Mouse (Mus musculus): ENCODE results near the gene Slc36a1. TPM values are rescaled to one million over a fixed set of nuclear protein-coding genes. Genes with fewer than 3 reads are reported as not detected.

Gene Slc36a1
- polyA plus RNA-seq (2015; fragmentation: Nextera tagmentation; extraction: Ambion mirVana) = 2.2 and 3.3 TPM in 2 replicates

- Histone ChIP-seq H3K4me2 (ENCODE audit: low read length) (peak within 1 kb of the TSS; percentile 71), H3K27ac (ENCODE audit: low read length) (no peak within 1 kb of the TSS), H3K36me3 (ENCODE audit: control insufficient read depth, insufficient read depth) (no peaks in the 10 kb centered on the region), H3K27me3 (replicated peaks; ENCODE audit: control insufficient read depth, insufficient read depth, low read length) (no peaks in the 10 kb centered on the region), H3K4me1 (replicated peaks; ENCODE audit: control insufficient read depth, insufficient read depth, low read length) (peaks cover 8% of the 10 kb centered on the region), H3K4me3 (replicated peaks; ENCODE audit: low read length) (peak within 1 kb of the TSS; percentile 77), H3K9ac (replicated peaks; ENCODE audit: low read depth, low read length) (peak within 1 kb of the TSS; percentile 79), H3K9me3 (ENCODE audit: control insufficient read depth, low read length) (no peaks in the 10 kb centered on the region)
- ATAC-seq = peak; percentile 96
- under 1% methylated on average over 31 of the region's 31 CpGs for WGBS
Observed at GRCm38 (mm10) chr11:55204159-55204596, at the start of gene Slc36a1. Gene Slc36a1, plus strand, starts transcription at chr11:55204350.

- WGBS = 59% methylated on average over 3 of the region's 3 CpGs
- Histone ChIP-seq H3K27me3 (replicated peaks; ENCODE audit: control insufficient read depth, insufficient read depth, low read length) (no peaks in the 10 kb centered on the region), H3K36me3 (ENCODE audit: control insufficient read depth, insufficient read depth) (no peaks in the 10 kb centered on the region), H3K4me2 (ENCODE audit: low read length) (no peak overlapping the region), H3K9me3 (ENCODE audit: control insufficient read depth, low read length) (no peaks in the 10 kb centered on the region), H3K4me3 (replicated peaks; ENCODE audit: low read length) (no peak overlapping the region), H3K27ac (ENCODE audit: low read length) (no peak overlapping the region), H3K9ac (replicated peaks; ENCODE audit: low read depth, low read length) (no peak overlapping the region), H3K4me1 (replicated peaks; ENCODE audit: control insufficient read depth, insufficient read depth, low read length) (no peaks in the 10 kb centered on the region)
- ATAC-seq = no peak
Observed at GRCm38 (mm10) chr11:55154398-55155069, 49.6 kb upstream of the Slc36a1 start.

GRCm38 (mm10) chr11:55155070-55155421, 49.1 kb upstream of the Slc36a1 start:
- no peak for ATAC-seq

GRCm38 (mm10) chr11:55158785-55159359, 45.3 kb upstream of the Slc36a1 start:
- WGBS = 55% methylated on average over 13 of the region's 13 CpGs

More at GRCm38 (mm10) chr11:55155070-55155421, 49.1 kb upstream of the Slc36a1 start:
- no peaks in the 10 kb centered on the region for H3K36me3 ChIP-seq (ENCODE audit: control insufficient read depth, insufficient read depth)
- H3K9ac ChIP-seq (replicated peaks; ENCODE audit: low read depth, low read length) = no peak overlapping the region
- no peak overlapping the region for H3K4me3 ChIP-seq (replicated peaks; ENCODE audit: low read length)
- H3K4me1 ChIP-seq (replicated peaks; ENCODE audit: control insufficient read depth, insufficient read depth, low read length) = no peaks in the 10 kb centered on the region
- no peak overlapping the region for H3K27ac ChIP-seq (ENCODE audit: low read length)
- no peak overlapping the region for H3K4me2 ChIP-seq (ENCODE audit: low read length)
- H3K27me3 ChIP-seq (replicated peaks; ENCODE audit: control insufficient read depth, insufficient read depth, low read length) = no peaks in the 10 kb centered on the region
- H3K9me3 ChIP-seq (ENCODE audit: control insufficient read depth, low read length) = no peaks in the 10 kb centered on the region
- 80% methylated on average over 6 of the region's 6 CpGs for WGBS

GRCm38 (mm10) chr11:55162670-55163069, 41.5 kb upstream of the Slc36a1 start:
- no peaks in the 10 kb centered on the region for H3K4me1 ChIP-seq (replicated peaks; ENCODE audit: control insufficient read depth, insufficient read depth, low read length)
- no peak overlapping the region for H3K9ac ChIP-seq (replicated peaks; ENCODE audit: low read depth, low read length)
- no peak overlapping the region for H3K4me3 ChIP-seq (replicated peaks; ENCODE audit: low read length)
- no peaks in the 10 kb centered on the region for H3K36me3 ChIP-seq (ENCODE audit: control insufficient read depth, insufficient read depth)
- H3K4me2 ChIP-seq (ENCODE audit: low read length) = no peak overlapping the region
- H3K27ac ChIP-seq (ENCODE audit: low read length) = no peak overlapping the region
- WGBS = 53% methylated on average over 9 of the region's 9 CpGs
- H3K9me3 ChIP-seq (ENCODE audit: control insufficient read depth, low read length) = no peaks in the 10 kb centered on the region
- ATAC-seq = no peak
- H3K27me3 ChIP-seq (replicated peaks; ENCODE audit: control insufficient read depth, insufficient read depth, low read length) = no peaks in the 10 kb centered on the region

More at GRCm38 (mm10) chr11:55158785-55159359, 45.3 kb upstream of the Slc36a1 start:
- no peaks in the 10 kb centered on the region for H3K4me1 ChIP-seq (replicated peaks; ENCODE audit: control insufficient read depth, insufficient read depth, low read length)
- H3K27ac ChIP-seq (ENCODE audit: low read length) = no peak overlapping the region
- no peak overlapping the region for H3K4me2 ChIP-seq (ENCODE audit: low read length)
- no peak overlapping the region for H3K9ac ChIP-seq (replicated peaks; ENCODE audit: low read depth, low read length)
- no peak for ATAC-seq
- no peaks in the 10 kb centered on the region for H3K9me3 ChIP-seq (ENCODE audit: control insufficient read depth, low read length)
- H3K4me3 ChIP-seq (replicated peaks; ENCODE audit: low read length) = no peak overlapping the region
- no peaks in the 10 kb centered on the region for H3K36me3 ChIP-seq (ENCODE audit: control insufficient read depth, insufficient read depth)
- no peaks in the 10 kb centered on the region for H3K27me3 ChIP-seq (replicated peaks; ENCODE audit: control insufficient read depth, insufficient read depth, low read length)

GRCm38 (mm10) chr11:55164723-55165122, 39.4 kb upstream of the Slc36a1 start:
- H3K27me3 ChIP-seq (replicated peaks; ENCODE audit: control insufficient read depth, insufficient read depth, low read length) = no peaks in the 10 kb centered on the region
- H3K9me3 ChIP-seq (ENCODE audit: control insufficient read depth, low read length) = no peaks in the 10 kb centered on the region
- no peaks in the 10 kb centered on the region for H3K4me1 ChIP-seq (replicated peaks; ENCODE audit: control insufficient read depth, insufficient read depth, low read length)
- ATAC-seq = no peak
- H3K27ac ChIP-seq (ENCODE audit: low read length) = no peak overlapping the region
- H3K4me3 ChIP-seq (replicated peaks; ENCODE audit: low read length) = no peak overlapping the region
- no peak overlapping the region for H3K4me2 ChIP-seq (ENCODE audit: low read length)
- no peaks in the 10 kb centered on the region for H3K36me3 ChIP-seq (ENCODE audit: control insufficient read depth, insufficient read depth)
- no peak overlapping the region for H3K9ac ChIP-seq (replicated peaks; ENCODE audit: low read depth, low read length)
- WGBS = 48% methylated on average over 3 of the region's 3 CpGs

GRCm38 (mm10) chr11:55165748-55166147, 38.4 kb upstream of the Slc36a1 start:
- Histone ChIP-seq H3K36me3 (ENCODE audit: control insufficient read depth, insufficient read depth) (no peaks in the 10 kb centered on the region), H3K4me3 (replicated peaks; ENCODE audit: low read length) (no peak overlapping the region), H3K9me3 (ENCODE audit: control insufficient read depth, low read length) (no peaks in the 10 kb centered on the region), H3K27me3 (replicated peaks; ENCODE audit: control insufficient read depth, insufficient read depth, low read length) (no peaks in the 10 kb centered on the region), H3K4me2 (ENCODE audit: low read length) (no peak overlapping the region), H3K27ac (ENCODE audit: low read length) (no peak overlapping the region), H3K4me1 (replicated peaks; ENCODE audit: control insufficient read depth, insufficient read depth, low read length) (no peaks in the 10 kb centered on the region), H3K9ac (replicated peaks; ENCODE audit: low read depth, low read length) (no peak overlapping the region)
- WGBS = 91% methylated on average over 6 of the region's 7 CpGs
- no peak for ATAC-seq

- no peaks in the 10 kb centered on the region for H3K36me3 ChIP-seq (ENCODE audit: control insufficient read depth, insufficient read depth)
- no peak for ATAC-seq
- H3K27ac ChIP-seq (ENCODE audit: low read length) = no peak overlapping the region
- no peak overlapping the region for H3K4me2 ChIP-seq (ENCODE audit: low read length)
- H3K4me3 ChIP-seq (replicated peaks; ENCODE audit: low read length) = no peak overlapping the region
- H3K4me1 ChIP-seq (replicated peaks; ENCODE audit: control insufficient read depth, insufficient read depth, low read length) = no peaks in the 10 kb centered on the region
- H3K9ac ChIP-seq (replicated peaks; ENCODE audit: low read depth, low read length) = no peak overlapping the region
- H3K9me3 ChIP-seq (ENCODE audit: control insufficient read depth, low read length) = no peaks in the 10 kb centered on the region
- 83% methylated on average over 4 of the region's 4 CpGs for WGBS
- H3K27me3 ChIP-seq (replicated peaks; ENCODE audit: control insufficient read depth, insufficient read depth, low read length) = no peaks in the 10 kb centered on the region; the same call in 1 of the 2 replicates
Observed at GRCm38 (mm10) chr11:55168504-55168903, 35.6 kb upstream of the Slc36a1 start.

- no peaks in the 10 kb centered on the region; the same call in 1 of the 2 replicates for H3K27me3 ChIP-seq (replicated peaks; ENCODE audit: control insufficient read depth, insufficient read depth, low read length)
- 94% methylated on average over 6 of the region's 6 CpGs for WGBS
- no peak overlapping the region for H3K4me3 ChIP-seq (replicated peaks; ENCODE audit: low read length)
- no peaks in the 10 kb centered on the region for H3K4me1 ChIP-seq (replicated peaks; ENCODE audit: control insufficient read depth, insufficient read depth, low read length)
- no peak overlapping the region for H3K9ac ChIP-seq (replicated peaks; ENCODE audit: low read depth, low read length)
- no peaks in the 10 kb centered on the region for H3K9me3 ChIP-seq (ENCODE audit: control insufficient read depth, low read length)
- H3K27ac ChIP-seq (ENCODE audit: low read length) = no peak overlapping the region
- ATAC-seq = no peak
- no peaks in the 10 kb centered on the region for H3K36me3 ChIP-seq (ENCODE audit: control insufficient read depth, insufficient read depth)
- H3K4me2 ChIP-seq (ENCODE audit: low read length) = no peak overlapping the region
Observed at GRCm38 (mm10) chr11:55168914-55169313, 35.2 kb upstream of the Slc36a1 start.

Data from forebrain, embryonic 16.5 days (tissue).